Mouse (Mus musculus): ENCODE data around the gene Ccr4.

Ccr4 gene

DNA sequence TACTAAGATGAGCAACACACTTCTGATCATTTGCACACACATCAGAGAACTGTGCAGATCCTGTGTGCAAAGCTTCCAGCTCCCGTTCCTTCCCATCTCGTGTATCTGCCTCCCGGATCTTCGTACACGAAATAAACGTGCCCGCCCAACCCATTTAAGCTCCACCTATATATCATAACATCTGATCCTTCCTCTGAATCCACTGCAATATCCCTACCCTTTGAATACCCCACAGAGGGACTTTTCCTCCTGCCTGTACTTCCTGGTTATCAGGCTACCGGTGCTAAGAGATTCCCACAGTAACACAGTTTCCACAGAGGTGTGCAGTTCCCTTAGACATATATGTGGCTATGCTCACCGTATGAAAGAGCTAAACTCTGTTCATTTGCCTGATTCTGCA is at the start of gene Ccr4:
Ccr4 (minus strand) TSS at position 101 of the 400 bp plus-strand sequence.
- DNase-seq = no peak

DNA sequence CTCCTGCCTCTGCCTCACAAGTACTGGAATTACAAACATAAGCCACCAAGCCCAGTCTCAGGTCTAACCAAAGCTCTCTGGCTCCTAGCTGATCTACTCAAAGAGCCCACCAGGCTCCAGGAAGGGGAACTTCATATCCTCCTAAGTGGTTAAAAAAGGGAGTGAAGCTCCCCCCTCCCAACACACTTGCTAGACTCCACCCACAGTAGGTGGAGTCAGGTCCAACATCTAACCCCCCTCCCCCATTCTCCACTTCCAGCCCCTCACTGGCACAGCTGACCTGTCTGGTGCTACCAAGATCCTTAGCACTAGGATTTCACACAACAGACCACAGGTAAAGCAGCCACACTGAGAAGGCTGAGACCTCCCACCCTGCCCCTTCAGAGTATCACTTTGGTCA is 49.1 kb upstream of the Ccr4 start:
- DNase-seq = no peak

DNA sequence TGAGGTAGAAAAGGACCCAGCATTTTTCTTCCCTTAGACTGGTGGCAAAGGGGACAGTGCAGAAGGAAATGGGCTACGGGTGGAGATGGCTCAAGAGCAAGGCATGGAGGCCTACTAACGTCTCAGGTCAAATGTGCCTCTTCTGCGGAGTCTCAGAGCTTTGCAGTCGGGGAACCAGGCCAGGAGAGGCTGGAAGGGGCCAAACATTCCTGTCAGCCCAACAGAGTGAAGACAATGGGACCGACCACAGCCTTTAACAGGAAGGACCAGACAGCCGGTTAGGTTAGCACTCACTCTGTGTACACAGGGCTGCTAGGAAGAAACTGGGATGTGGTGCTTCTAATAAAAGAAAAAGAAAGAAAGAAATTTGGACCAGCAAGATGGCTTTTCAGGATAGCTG is 45.3 kb upstream of the Ccr4 start:
- no peak for DNase-seq

DNA sequence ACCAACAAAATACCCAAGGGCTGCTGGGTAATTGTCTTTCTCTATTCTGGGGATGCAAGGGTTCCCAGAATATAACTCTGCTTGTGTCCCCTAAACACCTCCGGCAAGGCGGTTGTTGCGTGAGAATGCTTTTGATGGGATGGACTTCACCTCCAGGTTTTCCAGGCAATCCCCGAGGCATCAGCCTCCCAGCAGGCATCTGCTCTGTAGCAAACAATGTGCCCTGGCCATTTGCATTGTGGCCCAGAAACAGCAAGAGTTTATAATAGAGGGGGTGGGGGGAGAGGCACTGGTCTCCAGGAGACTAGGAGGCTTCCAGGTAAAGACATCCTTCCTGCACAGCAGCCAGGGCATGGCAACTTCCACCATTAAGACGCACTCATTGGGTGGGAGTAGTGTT is 44.4 kb upstream of the Ccr4 start:
- no peak for DNase-seq

DNA sequence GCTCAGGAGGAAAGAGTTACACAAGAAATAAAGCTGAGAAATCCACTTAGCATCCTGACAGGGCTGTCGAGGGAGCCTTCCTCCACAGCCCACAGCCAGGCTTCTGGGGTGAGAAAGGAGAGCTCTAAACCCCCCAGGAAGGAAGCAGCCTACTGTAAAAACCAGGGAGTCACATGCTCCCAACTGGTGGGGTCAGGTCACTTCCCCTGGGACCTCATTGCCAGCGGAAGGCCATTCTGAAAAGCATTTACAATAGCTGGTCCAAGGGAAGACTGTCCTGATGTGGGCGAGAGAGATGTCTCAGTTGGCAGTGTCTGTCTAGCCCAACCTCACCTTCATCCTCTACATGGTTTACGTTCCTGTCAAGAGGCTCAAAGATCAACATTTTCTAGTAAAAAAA is 43.8 kb upstream of the Ccr4 start:
- DNase-seq = no peak

DNA sequence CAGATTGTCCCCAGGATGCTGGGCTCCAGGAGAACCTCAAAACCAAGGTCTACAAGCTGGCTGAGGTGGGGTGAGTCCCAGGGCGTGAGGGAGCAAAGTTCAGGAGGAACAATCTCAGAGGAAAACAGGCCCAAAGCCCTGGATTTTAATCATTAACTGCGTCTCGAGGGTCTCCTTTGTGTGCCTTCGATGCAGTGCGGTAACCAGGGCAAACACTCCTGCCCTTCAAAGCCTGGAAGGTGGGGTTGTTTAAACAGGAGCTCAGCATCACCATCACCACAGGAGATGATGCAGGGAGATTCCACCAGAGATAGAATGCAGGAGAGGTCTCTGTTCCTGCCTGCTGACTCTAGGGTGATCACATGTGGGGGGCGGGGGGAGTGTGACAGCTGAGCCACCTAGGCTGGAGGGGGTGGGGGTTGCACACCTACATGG is 42.9 kb upstream of the Ccr4 start:
- no peak for DNase-seq

DNA sequence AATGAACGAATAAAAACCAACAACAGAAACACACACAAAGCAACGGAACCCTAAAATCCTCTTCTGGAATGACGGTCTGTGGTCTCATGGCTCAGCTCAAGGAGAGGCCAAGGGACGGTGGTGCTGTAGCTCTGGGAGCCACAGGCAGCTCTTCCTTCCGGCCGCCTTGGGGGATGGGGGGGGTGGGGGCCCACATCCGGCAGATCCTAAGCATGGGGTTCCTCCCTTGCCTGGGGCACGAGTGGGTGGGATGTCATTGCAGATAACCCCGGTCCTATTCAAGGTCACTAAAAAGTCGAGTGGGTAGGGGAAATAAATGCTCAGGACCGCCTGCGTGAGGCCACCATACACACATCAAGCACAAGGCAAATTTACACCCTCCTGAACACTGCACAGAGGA is 42.0 kb upstream of the Ccr4 start:
- no peak for DNase-seq

DNA sequence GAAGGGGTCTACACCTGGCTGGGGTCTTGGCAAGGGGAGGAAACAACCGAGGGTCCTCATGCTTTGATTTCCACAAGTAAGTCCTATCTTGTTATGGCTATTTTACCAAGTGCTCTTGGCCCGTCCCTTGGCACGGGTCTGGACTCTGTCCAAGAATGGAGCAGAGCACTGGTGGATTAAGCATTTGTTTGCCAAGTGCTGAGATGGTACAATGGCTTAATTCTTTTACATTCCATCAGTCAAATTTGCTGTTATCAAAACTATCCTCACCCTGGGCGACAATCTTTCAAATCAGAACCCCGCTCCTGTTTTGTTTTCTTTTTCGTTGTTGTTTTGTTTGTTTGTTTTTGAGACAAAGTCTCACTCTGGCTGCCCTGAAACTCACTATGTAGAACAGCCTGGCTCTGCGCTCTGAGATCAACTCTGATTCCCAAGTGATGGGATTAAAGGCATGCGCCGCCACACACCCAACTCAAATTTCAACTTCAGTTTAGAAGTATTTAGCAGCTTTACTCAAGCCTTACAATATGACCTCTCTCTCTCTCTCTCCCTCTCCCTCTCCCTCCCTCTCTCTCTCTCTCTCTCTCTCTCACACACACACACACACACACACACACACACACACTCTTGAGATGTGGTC is 40.2 kb upstream of the Ccr4 start:
- DNase-seq = peak in 1 of 2 experiments; percentile 46

DNA sequence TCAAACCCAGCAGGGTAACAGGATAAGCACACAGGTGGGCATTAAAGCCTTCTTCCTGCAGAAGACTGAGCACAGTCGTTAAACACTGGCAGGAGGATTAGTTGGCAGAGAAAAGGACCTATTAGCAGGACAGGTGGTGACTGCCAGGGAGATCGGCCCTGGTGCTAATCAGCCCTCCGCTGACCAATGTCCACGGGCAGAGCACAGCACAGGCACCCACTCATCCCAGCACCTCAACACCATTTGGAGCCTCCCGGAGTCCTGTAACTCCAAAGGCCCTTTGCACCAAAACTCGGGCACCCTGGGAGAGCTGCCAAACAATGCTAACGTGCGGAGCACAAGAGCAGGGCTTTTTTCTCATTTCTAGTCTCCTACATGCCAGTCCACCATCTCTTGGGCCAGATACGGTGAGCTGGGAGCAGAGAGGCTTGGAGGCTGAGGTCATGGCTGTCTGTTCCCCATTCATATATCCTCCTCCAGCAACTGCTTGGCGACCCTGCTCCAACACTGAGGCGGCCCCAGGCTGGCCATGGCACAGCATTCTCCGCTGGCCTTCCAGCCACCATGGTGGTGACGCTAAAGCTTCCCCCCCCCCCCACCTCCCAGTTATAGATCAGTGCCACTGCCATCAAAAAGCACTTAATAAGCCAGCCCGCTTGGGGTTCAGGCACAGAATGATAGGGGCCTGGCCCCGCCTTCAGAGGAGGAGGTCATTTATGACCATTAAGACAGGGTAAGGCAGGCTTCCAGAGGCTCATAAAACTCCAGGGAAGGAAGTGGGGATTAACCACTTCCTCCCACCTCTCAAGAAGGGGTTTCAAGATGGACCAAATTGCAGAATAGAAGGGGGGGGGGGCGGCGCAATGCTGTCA is 39.4 kb upstream of the Ccr4 start:
- DNase-seq = peak; percentile 50 to 59

DNA sequence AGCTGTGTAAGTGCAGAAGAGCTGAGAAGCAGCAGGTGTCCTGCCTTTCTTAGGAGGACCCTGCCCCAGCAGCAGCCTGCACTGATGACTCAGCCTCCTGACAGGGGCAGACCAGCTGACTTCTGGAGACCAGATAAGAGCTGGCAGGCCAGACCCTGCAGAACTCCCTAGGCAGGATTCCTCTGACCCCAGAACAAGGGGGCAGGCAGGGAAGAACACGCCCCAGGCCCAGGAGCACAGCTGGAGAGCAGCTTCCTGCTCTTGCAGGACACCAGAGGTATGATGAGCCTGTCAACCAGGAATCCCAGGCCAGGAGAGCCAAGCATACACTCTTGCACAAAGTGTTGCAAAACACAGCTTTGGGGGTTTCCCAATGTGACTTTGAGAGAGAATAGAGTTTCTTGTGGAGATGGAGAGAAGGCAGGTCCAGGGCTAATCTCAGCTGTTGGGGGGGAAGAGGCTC is 36.6 kb upstream of the Ccr4 start:
- no peak for DNase-seq

DNA sequence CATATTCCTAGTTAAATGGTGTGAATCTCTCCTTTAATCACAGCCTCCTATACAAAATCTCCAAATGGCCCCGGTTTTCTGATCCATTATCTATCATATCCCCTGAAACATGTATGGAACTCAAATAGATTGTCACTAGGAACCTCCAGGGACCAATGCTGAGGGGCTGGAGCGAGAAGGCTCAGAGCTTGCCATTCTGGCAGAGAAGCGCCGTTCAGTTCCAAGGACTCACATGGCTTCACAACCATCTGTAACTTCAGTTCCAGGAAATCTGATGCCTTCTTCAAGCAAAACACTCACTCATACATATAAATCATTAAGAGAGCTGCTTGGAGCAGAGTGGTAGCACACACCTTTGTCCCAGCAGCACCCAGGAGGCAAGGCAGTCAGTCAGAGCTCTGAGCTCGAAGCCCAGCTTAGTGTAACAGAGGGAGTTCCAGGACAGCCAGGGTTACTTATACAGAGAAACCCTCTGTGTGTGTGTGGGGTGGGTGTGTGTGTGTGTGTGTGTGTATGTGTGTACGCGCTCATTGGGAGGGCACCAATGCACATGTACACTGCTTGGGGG is 34.4 kb upstream of the Ccr4 start:
- no peak for DNase-seq

DNA sequence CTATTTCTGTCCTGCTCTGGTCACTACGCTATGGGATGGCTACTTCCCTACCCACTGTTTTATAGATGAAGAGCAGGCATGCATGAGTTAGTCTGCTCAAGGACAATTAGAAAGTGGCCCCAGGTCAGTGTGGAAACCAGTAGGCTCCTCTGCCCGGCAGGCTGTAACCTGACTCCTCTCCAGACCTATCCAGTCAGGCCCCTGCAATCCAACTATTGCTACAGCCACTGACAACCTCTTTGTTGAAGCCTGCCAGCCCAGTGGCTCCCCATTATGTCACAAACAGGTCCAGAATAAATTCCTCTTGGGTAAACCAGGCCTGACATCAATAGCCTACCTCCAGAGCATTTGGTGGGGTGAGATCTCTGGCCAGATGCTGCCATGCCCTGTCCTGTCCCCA is 31.9 kb upstream of the Ccr4 start:
- DNase-seq = no peak

DNA sequence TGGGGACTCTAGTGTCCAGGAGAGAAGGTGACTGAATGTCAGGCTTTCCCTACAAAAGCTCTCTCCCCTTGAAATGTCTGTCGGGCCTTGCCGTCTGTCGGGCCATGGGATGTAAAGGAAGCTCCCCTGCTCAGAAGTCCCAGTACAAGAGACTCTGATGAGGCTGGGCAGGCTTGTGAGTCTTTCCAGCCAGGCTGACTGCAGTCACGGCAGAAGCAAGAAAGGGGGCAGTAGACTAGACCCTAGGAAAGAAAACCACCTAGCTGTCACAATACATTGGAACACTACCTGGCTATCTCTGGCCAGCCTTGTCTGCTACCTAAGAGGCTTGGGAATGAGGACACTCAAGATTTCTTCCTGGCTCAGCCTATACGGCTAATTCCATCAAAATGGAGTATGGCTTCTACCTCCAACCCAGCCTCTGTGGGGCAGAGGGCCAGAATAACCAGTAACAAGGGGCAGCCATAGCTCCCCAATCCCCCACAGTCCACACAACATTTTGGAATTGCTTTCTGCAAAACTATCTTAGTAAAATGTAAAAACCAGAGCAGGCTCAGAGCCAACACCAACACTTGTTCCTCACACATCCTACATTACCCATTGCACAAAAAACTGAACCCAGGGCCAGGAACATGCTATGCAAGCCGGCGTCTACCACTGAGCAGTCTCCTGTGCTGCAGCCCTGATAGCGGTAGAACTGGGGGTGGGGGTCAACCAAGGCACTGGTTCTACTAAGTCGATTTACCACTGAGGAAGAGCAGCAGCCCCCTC is 30.2 kb upstream of the Ccr4 start:
- DNase-seq = no peak

DNA sequence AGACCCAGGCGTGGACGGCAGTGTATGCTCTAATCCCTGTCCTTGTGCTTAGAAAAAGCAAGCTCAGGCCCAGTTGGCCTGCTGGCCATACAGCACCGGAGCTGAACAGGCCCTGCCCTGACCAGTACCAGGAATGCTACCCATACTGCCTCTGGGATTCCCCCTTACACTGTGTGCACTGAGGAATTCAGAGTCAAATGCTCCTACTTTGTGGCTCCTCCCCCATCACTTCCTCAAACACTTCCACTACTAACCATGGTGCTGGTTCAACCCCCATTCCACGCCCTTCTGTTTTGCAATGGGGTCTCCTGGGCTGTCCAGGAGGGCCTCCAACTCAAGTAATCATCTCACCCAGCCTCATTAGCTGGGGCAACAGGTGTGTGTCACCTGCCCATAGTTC is 29.1 kb upstream of the Ccr4 start:
- DNase-seq = no peak

DNA sequence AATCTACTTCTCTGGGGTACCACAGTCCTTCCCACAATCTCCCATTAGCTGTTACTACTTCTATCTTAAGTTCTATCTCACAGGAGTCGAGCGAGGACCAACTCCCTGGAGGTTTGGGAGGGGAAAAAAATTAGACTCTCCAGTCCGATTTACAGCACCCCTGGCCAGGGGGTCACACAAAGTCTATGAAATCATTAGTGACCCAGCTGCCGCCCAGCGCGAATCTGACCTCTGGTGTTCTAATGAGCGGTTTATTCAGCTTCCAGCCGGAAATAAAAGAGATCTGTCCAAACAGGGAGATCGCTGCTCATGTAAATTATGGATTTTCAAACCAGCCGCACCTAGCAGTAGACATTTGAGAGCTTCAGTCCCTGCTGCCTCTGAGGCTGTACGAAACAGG is 26.6 kb upstream of the Ccr4 start:
- DNase-seq = no peak

DNA sequence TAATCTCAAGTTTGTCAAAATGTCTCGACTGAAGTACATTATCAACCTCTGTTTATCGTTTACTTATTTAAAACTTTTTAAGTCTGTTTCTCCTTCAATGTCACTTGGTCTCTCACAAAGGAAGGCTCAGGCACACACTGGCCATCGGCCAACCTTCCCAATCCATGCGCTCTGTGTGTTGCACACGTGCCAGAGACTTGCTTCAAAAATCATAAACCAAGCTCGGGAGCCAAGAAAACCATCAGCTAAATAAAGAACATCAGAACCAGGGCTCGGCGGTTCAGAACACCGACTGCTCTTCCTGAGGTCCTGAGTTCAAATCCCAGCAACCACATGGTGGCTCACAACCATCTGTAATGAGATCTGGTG is 23.9 kb upstream of the Ccr4 start:
- peak in 1 of 2 experiments; percentile 29 for DNase-seq

DNA sequence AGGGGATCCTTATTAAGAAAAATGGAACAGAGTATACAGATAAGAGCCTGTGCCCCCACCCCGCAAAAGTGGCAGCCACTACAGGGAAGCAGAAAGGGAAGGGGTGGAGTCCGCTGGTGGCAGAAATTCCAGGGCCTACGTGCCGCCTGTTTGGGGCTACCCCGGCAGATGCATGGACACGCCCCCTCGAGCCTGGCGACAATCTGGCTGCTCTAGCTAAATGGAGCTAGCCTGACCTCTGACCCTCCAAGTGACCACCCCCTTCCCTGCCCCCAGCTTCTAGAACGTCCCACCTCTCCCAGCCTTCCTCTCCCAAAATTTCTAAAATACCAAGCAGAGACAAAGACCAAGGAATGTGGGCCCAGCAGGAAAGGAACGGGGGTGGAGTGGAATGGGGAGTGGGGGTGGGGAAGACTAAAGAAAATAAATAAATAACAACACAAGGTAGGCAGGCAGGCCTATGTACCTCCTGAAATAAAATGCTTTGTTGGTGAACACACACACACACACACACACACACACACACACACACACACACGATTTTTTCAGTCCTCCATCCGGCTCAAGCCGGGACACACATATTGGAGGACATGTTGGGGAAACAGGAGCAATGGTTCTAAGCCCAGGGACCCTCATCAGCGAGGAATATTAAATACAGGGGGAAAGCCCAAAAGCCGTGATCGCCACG is 23.4 kb upstream of the Ccr4 start:
- no peak for DNase-seq

DNA sequence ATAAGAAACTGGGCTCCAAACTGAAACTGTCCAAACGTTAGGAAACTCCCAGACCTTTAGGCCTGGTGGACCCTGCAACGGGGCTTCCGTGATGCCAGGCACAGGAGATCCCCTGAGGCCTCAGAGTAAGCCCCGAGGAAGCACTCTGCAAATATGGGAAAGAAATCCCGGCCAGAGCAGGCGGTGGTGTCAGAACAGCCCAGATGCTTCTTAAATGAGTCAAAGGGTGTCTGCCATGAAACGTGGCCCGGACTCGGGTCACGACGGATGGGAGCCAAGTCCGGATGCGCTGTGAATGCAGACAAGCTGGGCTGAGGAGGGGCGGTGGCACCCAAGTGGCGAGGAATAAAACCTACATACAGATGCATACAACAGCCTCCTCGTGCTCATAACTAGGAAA is 22.4 kb upstream of the Ccr4 start:
- no peak for DNase-seq

DNA sequence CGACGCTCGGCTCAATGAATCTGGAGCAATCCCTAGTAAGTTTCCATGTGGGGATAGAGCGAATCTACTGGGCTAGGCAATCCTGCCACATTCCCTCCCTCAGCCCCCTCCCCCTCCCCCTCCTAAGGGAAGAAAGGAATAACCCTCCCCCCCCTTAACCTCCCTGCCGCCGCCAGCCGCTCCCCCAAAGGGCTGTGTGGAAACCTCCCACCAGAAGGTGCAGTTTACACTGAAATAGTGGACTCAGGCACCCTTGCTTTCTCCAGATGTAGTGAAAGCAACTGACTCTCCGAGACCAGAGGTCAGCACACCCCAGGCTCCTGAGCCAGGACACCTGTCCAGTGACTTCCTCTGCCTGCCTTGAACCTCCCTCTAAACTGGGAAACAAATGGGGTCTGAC is 21.9 kb upstream of the Ccr4 start:
- DNase-seq = no peak

DNA sequence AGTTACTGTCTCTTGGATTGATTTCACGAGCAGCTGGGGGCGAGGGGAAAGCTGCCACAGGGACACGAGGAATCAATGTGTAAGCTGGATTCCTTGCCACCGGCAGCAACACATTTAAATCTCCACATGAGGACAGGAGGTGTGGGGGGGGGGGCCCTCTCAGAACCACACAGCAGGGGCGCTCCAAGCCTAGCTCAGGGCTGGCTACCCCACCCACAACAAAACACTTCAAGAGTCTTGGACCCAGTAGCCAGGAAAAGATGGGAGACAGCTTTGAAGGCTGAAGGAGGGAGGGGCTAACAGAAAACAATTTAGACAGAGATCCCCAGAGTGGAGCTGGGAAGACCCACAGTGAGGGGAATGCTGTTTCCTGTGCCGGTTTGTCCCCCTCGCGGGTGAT is 21.2 kb upstream of the Ccr4 start:
- no peak for DNase-seq

DNA sequence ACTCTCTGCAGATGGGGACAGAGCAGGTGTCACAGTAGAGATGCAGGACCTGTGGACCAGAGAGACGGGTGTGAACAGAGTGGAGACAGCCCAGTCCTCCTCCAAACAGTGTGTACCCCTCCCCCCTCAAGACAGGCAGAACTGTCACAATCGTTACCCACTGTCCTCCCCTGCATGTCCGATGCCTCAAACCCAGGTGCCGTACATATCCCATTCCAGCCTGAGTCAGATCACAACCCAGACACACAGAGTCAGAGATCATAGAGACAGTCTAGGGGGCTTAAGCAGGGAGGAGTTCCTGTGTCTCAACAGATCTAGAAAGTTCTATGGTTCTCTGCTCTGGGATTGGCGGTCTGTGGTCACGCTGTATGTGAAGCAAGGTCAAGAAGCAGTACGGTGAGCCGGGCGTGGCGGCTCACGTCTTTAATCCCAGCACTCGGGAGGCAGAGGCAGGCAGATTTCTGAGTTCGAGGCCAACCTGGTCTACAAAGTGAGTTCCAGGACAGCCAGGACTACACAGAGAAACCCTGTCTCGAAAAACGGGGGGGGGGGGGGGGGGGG is 20.4 kb upstream of the Ccr4 start:
- no peak for DNase-seq

DNA sequence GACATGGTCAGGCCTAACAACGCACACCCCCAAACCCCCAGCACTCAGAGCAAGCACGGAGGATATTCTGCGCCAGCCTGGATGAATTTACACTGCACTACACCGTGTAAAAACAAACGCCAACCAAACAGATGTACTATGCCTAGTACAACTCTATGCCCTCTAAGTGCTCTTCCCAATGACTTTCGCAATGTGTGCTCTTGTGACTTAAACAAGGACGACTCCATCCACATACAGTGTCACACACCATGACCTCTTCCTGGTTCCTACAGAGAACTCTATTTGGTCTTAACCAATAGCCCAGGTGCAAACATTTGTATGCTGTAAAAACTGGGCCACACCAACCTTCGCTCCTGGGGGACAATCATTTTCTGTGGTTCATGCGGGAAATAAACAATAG is 17.8 kb upstream of the Ccr4 start:
- no peak for DNase-seq
